Mouse (Mus musculus) CD4-positive, CD25-positive, alpha-beta regulatory T cell, adult 4 months (primary cell): Measurements from ENCODE around the gene Tmed5. TPM values are rescaled to one million over a fixed set of nuclear protein-coding genes. Genes with fewer than 3 reads are reported as not detected.
"Not testable (repeated sequence)": the region's sequence is repeated elsewhere in the genome, so short reads cannot be mapped to it uniquely, and the experiment has no call there.

ENCODE experiments used
- ATAC-seq: one replicate; pipeline ENCODE4 v1.8.0; 2017
- polyA plus RNA-seq, 2 experiments: library from polyadenylated mRNA; unstranded; fragments of 100-300 nt; shearing (Covaris generic); gene quantifications; one replicate each; pipeline ENCODE4 v1.2.1; 2017

The Tmed5 gene
- 100 to 1,000 TPM; 111 to 117 TPM for polyA plus RNA-seq

GRCm38 (mm10) chr5:108132441-108133243 lies at the start of gene Tmed5, which contains the start of gene Ccdc18:
Gene Tmed5 (minus strand): TSS chr5:108132620.
Gene Ccdc18 (plus strand): TSS chr5:108132875.
- peak; percentile 98 for ATAC-seq

GRCm38 (mm10) chr5:108163695-108164094 lies 31.3 kb upstream of the Tmed5 start:
- no peak for ATAC-seq

DNA sequence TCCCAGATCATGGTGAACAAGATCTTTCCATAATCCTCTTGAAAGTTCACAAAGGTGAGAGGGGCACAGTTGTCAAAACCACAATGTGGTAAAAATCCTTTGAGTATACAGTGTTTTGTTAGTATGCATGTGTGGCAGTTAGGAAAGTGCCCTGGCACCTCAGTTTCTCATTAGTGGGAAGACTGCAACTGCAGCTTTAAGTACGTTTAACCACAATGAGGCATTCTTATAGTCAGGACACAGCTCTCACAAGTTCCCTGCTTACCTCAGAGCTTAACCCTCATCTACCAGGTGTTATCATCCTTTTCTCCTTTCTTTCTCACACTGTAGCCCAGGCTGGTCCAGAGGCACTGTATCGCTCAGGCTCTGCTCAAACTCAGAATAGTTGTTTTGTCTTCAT lies 28.4 kb upstream of the Tmed5 start:
- ATAC-seq, result no peak

DNA sequence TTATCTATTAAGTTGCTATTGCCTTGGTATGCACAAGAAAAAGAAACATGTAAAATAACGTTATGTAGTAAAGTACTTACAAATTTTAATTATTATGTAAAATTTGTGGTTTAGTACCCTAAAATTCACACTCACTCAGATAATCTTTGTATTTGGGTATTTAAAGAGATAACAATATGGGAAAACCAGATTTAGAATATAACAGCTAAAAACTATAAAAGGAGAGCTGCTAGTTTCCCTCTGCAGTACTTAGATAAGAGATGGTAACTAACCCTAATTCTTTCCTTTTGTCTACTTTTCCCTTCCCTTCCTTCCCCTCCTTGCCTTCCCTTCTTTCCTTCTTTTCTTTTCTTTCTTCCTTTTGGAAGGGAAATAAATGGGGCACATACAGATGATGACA lies 20.2 kb upstream of the Tmed5 start:
- no peak for ATAC-seq

GRCm38 (mm10) chr5:108131849-108132440 lies 475 bp downstream of the Tmed5 start:
- ATAC-seq, result peak; percentile 16

DNA sequence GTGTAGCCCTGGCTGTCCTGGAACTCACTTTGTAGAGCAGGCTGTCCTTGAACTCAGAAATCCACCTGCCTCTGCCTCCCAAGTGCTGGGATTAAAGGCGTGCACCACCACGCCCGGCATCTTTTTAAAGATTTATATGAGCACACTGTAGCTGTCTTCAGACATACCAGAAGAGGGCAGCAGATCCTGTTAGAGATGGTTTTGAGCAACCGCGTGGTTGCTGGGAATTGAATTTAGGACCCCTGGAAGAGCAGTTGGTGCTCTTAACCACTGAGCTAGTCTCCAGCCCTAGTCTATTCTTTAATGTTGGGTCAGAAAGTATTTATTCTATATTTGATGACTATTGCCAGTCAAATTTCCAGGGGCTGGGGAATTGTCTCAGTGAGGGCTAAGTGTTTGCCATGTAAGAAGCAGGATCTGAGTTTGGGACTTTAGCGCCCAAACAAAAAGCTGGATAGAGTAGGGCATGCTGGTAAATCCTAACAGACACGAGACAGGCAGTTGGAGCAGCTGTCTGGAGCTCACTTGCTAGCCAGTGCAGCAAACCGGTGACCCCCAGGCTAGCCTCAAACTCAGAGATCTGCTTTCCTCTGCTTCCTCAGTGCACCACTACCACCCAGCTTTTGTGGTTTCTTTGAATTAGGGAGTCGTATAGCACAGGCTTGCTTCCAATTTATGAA lies 12.1 kb downstream of the Tmed5 start:
- ATAC-seq, result no peak

- no peak for ATAC-seq
These were observed 14.7 kb downstream of the Tmed5 start for GRCm38 (mm10) chr5:108117693-108118092.

- ATAC-seq, result no peak
These were observed 23.1 kb downstream of the Tmed5 start for GRCm38 (mm10) chr5:108109346-108109745.

DNA sequence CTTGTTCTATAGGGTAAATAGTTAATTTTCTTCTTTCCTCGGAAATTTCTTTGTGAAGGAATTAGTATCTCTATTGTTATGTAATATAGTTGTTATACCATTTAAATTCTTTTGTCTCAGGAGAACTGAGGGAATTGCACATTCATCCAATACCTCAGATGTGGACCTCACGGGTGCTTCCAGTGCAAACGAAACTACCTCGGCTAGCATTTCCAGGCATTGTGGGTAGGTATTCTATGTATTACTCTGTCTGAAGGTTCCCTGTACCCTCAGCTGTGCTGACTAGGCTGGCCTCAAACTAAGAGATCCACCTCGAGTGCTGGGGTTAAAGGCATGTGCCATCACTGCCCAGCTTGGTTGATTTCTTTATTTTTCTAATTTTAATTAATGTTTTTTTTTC lies 28.1 kb downstream of the Tmed5 start:
- ATAC-seq, result no peak

- ATAC-seq, result no peak
These were observed 32.2 kb downstream of the Tmed5 start for GRCm38 (mm10) chr5:108100196-108100595.

- no peak for ATAC-seq
These were observed 34.7 kb downstream of the Tmed5 start for GRCm38 (mm10) chr5:108097676-108098075.

GRCm38 (mm10) chr5:108092731-108093130 lies 39.7 kb downstream of the Tmed5 start:
- not testable (repeated sequence) for ATAC-seq

DNA sequence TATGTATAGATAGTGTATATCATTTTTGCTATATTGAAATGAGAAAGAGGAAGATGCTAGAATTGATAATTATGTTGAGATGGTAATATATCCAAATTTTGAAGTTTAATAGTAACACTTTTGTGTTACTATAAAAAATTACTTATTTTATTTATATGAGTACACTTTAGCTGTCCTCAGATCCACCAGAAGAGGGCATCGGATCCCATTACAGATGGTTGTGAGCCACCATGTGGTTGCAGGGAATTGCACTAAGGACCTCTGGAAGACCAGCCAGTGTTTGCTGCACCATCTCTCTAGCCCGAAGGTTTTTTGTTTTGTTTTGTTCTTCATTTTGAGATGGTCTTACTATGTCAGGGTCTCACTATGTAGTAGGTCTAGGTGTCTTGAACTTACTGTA lies 47.0 kb downstream of the Tmed5 start:
- ATAC-seq, result no peak

DNA sequence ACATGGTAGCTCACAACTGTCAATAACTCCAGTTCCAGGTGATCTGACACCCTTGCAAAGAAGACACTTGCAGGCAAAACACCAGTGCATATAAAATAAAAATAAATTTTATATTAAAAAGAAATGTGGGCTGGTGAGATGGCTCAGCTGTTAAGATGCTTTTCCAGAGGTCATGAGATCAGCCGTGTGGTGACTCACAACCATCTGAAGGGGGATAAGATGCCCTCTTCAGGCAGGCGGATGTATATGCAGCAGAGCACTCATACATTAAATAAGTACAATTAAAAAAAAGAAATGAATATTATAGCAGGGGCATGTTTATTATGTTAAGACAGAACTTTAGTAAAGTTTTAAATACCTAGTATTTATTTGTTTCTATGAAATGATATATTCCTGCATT lies 50.0 kb downstream of the Tmed5 start:
- ATAC-seq, result peak; percentile 63

GRCm38 (mm10) chr5:108079603-108080002 lies 52.8 kb downstream of the Tmed5 start:
- ATAC-seq, result no peak

DNA sequence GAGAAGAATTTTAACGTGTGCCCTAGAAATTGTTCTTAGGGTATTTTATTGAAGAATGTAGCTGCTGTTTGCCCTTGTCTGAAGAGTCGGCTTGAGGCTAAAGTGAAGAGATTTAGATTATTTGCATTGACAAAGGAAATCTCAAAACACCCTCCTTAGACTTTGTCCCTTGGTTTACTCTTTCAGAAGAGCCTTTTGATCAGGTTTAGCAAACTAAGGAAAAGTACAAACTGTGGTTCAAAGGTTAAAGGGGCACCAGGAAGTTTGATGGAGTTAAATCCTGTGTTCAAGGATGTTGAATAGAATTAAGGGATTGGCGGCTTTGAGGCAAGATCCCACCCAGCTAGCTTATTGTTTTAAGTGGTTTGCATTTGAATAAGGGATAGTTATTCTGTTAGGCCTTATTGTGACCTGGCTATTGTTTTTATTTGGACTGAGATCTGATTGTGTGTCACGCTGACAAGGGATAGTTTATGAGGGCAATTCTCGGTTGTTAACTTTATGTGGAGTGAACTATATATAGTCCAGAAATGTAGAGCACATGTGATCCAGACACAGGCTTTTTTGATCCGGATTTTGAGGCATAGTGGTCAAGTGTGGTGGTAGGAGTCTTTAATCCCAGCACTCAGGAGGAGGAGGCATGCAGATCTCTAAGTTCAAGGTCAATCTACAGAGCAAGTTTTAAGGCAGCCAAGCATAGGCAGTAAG lies 55.4 kb downstream of the Tmed5 start:
- ATAC-seq, result no peak

- ATAC-seq, result no peak
These were observed 56.2 kb downstream of the Tmed5 start for GRCm38 (mm10) chr5:108076241-108076640.

- no peak for ATAC-seq
These were observed 60.1 kb downstream of the Tmed5 start for GRCm38 (mm10) chr5:108072301-108072700.

DNA sequence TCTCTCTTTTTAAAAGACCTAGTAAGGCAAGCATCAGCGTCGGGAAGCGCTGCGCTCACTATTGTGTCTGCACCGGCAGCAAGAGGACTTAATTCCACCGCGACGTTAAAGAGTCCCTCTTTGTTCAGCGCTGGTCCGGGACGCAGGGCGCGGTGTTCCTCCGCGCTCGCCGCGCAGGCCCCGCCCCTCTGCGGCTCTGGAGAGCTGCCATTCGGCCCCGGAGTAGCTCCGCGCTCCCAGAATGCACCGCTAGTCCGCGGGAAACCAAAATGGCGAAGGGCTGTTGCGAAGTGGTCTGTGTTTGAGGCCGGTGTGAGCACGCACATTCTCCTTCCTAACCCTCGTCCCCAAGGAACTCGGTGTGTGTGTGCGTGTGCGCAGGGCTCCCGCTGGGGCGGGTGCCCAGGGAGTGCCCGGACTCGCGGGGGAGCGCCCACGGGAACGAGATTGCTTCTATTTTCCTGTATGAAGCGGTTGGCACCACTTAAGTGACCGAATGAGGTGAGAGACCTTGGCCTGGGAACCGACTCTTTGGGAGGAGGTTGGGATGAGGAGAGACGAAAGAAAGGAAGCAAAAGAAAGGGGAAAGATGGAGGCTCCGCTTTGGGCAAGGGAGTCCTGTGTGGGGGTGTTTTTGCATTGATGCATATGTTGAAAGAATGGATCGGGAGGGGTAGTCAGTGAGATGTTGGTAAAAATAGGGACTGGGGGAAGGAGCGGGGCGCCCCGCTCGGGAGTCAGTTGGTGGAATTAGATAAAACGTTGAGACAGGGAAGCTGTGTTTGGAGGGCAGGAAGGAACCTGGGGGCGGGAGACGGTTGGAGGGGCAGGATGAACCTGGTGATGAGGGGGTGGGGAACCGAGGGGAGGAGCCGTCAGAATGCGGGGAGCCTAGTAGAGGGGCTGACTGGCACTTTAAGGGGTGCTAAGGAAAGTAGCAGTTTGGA lies 66.7 kb downstream of the Tmed5 start, which contains the start of gene Mtf2:
Mtf2 (plus strand) TSS at position 210 of the 947 bp plus-strand sequence.
- ATAC-seq, result peak; percentile 93

- no peak for ATAC-seq
These were observed 72.0 kb downstream of the Tmed5 start for GRCm38 (mm10) chr5:108060413-108060812.
